Mouse (Mus musculus): ENCODE measurements around the gene Styxl1.

Styxl1 gene

DNA sequence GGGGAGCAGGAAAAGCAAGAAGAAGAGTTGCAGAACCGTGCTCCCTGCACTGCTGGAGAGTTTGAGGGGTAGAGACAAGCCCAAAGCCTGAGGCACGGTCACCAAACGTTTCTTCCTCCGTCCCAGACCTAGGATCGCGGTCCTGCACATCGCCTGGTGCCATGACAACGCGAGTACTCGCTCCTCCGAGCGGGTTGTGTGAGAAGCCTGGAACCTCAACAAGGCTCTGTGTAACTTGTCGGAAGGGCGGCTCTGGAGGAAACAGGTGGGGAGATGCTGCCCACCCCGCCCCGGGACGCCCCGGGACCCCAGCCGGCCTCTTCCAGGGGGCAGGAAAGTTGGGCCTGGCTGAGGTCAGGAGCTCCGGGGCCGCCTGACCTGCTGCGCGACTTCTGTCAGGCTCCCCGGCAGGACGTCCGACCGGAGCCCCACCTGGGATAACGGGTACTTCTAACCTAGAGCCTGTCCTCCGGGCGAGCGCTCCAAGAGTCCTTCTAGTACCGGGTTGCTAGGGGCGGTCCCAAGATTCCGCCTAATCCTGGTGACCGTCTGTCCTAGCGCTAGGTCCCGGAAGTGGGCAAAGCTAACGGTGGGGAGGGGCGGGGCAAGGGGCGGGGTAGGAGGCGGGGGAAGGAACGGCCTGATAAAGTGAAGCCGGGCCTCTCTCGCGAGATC, at the start of gene Styxl1:
Styxl1 (minus strand) TSS at position 590 of the 675 bp plus-strand sequence.
- DNase-seq (ENCODE audit: low spot score) = peak; percentile 23

DNA sequence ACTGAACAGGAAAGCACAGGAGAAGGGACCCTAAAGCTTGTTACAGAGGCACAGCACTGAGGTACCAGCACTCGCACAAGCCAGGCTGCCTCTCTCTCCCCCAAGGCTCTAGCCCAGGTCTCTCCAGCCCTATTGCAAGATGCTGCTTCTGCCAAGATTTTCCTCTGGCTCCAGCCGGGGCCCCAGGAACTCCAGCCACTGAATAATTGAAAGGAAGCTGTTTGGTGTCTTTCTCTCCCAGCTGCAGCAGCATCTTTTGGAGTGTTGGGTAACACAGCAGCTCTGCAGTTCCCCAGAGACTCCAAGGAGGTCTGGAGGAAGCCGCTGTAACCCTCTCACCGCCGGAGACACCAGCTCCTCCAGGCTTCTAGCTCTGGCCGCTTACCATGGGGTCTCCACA, 48.0 kb upstream of the Styxl1 start:
- no peak for DNase-seq (ENCODE audit: low spot score)

GRCm38 (mm10) chr5:135824517-135824916, 46.3 kb upstream of the Styxl1 start:
- no peak for DNase-seq (ENCODE audit: low spot score)

GRCm38 (mm10) chr5:135822316-135822944, 44.2 kb upstream of the Styxl1 start:
- no peak for DNase-seq (ENCODE audit: low spot score)

GRCm38 (mm10) chr5:135818491-135818890, 40.3 kb upstream of the Styxl1 start:
- no peak for DNase-seq (ENCODE audit: low spot score)

GRCm38 (mm10) chr5:135812991-135813390, 34.8 kb upstream of the Styxl1 start:
- no peak for DNase-seq (ENCODE audit: low spot score)

GRCm38 (mm10) chr5:135807263-135807637, 29.1 kb upstream of the Styxl1 start:
- no peak for DNase-seq (ENCODE audit: low spot score)

DNA sequence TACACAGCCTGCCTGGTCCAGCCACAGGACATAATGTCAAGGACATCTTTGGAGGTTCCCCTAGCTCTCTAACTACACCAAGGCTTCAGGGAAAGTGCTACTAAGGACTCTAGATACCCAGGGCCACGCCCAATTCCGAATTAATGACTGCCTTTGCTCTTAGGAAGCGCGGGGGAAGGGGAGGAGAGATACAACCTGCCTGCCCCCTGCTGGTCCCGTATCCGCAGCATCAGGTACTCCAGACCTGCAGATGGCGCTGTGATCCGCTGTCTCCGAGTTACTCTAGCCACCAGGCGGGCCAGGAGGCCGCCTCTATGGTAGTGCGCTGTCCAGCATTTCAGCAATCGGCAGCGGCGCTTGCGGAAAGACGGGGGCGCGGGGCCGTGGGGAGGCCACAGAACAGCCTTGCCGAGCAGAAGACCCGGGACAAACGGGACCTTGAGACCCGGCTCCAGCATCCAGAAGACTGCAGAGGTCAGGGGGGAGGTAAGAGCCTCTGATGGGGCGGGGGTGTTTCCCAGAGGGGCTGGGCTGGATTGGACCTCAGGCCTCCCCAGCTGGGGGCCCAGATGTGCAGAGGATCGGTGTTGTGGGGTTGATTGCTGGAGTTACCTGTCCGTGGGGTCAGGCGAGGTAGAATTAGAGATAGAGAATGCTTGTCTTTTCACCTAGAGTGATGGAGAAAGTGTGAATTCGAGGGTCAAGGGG, 28.5 kb upstream of the Styxl1 start, which contains the start of gene Srrm3:
Srrm3 (plus strand) TSS at position 336 of the 708 bp plus-strand sequence.
- DNase-seq (ENCODE audit: low spot score) = peak; percentile 70

- DNase-seq (ENCODE audit: low spot score) = no peak
These were observed 26.6 kb upstream of the Styxl1 start for GRCm38 (mm10) chr5:135804735-135805134.

- no peak for DNase-seq (ENCODE audit: low spot score)
These were observed 25.5 kb upstream of the Styxl1 start for GRCm38 (mm10) chr5:135803676-135804075.

- no peak for DNase-seq (ENCODE audit: low spot score)
These were observed 24.9 kb upstream of the Styxl1 start for GRCm38 (mm10) chr5:135803135-135803534.

GRCm38 (mm10) chr5:135802641-135803040, 24.5 kb upstream of the Styxl1 start:
- no peak for DNase-seq (ENCODE audit: low spot score)

- DNase-seq (ENCODE audit: low spot score) = no peak
These were observed 22.7 kb upstream of the Styxl1 start for GRCm38 (mm10) chr5:135800927-135801326.

GRCm38 (mm10) chr5:135799746-135800145, 21.6 kb upstream of the Styxl1 start:
- DNase-seq (ENCODE audit: low spot score) = no peak

DNA sequence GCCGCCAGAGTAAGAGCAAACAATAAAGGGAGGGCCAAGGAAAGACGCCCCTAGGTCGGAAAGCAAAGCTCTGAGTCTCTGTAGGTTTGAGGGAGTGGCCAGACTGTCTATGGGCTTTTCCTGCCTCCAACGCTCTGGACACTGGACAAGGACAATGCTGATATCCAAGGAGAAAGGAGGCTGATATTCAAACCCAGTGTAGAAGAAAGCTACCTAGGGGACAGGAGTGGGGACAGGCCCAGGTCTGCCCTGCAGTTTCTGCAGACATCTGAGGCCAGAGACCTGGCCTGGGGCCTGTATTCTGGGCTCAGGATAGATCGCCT, 16.6 kb upstream of the Styxl1 start:
- no peak for DNase-seq (ENCODE audit: low spot score)

- DNase-seq (ENCODE audit: low spot score) = peak; percentile 59
These were observed 16.0 kb upstream of the Styxl1 start for GRCm38 (mm10) chr5:135793996-135794858.

- no peak for DNase-seq (ENCODE audit: low spot score)
These were observed 4.7 kb upstream of the Styxl1 start for GRCm38 (mm10) chr5:135782901-135783300.

- DNase-seq (ENCODE audit: low spot score) = no peak
These were observed 2.1 kb upstream of the Styxl1 start for GRCm38 (mm10) chr5:135780331-135780730.

GRCm38 (mm10) chr5:135778471-135779445, 573 bp upstream of the Styxl1 start, which contains the start of gene Mdh2:
Mdh2 (plus strand) TSS chr5:135778480.
- DNase-seq (ENCODE audit: low spot score) = peak; percentile 99

GRCm38 (mm10) chr5:135776546-135776945, 1.6 kb downstream of the Styxl1 start:
- DNase-seq (ENCODE audit: low spot score) = no peak

DNA sequence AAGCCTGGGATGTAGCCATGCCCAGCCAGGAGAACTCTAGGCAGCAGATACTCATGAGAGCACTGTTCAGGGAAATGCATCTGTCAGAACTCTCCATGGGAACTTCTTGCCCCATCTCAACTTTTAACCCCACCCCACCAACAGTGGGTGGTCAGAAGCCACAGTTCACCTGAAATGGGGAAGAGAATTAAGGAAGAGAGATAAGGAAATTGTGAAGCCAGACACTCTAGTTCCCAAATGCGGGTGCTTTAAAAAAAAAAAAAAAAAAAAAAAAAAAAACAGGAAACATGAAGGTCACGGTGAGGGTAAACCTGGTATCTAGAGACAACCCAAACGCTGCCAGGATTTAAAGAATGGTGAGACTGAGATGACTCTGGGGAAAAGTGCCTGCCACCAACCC, 5.7 kb downstream of the Styxl1 start:
- DNase-seq (ENCODE audit: low spot score) = no peak
